ENCODE assay signal across 9 mouse cellular contexts in the genomic region with DNA sequence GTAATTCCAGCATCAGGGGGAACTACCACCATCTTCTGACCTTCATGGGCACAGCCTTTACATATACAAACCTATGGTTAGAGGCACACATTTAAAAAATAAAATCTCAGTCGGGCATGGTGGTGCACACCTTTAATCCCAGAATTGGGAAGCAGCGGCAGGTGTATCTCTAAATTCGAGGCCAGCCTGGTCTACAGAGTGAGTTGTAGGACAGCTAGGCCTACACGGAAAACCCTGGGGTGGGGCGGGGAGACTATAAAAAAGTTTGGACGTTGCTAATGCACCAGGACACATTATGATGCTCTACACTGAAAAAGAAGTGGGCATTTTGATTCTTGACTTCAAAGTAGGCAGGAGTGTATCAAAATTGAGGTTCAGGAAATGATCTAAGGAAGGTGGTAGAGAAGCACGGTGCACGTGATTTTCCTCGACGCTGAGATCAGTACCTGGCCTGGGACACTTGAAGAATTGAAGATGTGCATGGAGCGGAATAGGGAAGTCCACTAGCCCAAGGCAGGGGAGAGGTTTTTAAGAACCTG. TPM values are rescaled to one million over a fixed set of nuclear protein-coding genes. Genes with fewer than 3 reads are reported as not detected.
DNase-seq lines count a peak whose midpoint lies in the region; ATAC-seq and TF ChIP-seq lines count a peak whose summit lies in the region.
"Had no signal": no experiment of that assay in that cellular context is flagged by ENCODE, and none has a peak within 500 bp of the region (broad histone marks: within the 10 kb centered on the region; RNA-seq: fewer than 3 reads in every experiment).

No protein-coding gene starts in this region.

- H3K4me3 ChIP-seq in heart, embryonic 13.5 days, result peak overlapping the region; percentile 65
- H3K4me3 ChIP-seq in CH12.LX (replicated peaks in 1 of 3; ENCODE audit: low read depth in 2 of 3, low read length in 2 of 3, poor library complexity in 1 of 3), result peak overlapping the region; percentile 44 to 73 (median 64)
- peak overlapping the region; percentile 78 for H3K4me3 ChIP-seq in erythroblast, embryonic 14.5 days (replicated peaks)
- peak overlapping the region; percentile 71 for H3K4me3 ChIP-seq in limb, embryonic 10.5 days
- H3K4me3 ChIP-seq in neural tube, embryonic 13.5 days, result peak overlapping the region; percentile 64

- H3K9ac ChIP-seq in heart, embryonic 13.5 days, result peak overlapping the region; percentile 84
- H3K9ac ChIP-seq in CH12.LX (ENCODE audit: insufficient read depth, low read depth), result peak overlapping the region; percentile 55
- peak overlapping the region; percentile 79 for H3K9ac ChIP-seq in neural tube, embryonic 13.5 days

- peaks cover 8% of the 10 kb centered on the region for H3K79me2 ChIP-seq in CH12.LX (replicated peaks; ENCODE audit: control insufficient read depth, extremely low read depth, insufficient read depth, poor library complexity, severe bottlenecking)

- in situ Hi-C loops in CH12.LX (cut with MboI; ENCODE audit: low pct_ligation_motif_present, low pct_unique_long_range_greater_than_20kb, low sequenced_read_pairs), result no loop called here

- H3K4me1 ChIP-seq in heart, embryonic 13.5 days, result peaks cover 16% of the 10 kb centered on the region
- H3K4me1 ChIP-seq in CH12.LX (ENCODE audit: control insufficient read depth in 1 of 2, insufficient read depth in 2 of 2), result peaks cover 3 to 22% of the 10 kb centered on the region in 2 experiments; a peak in 3 of 4 replicates
- peaks cover 27% of the 10 kb centered on the region for H3K4me1 ChIP-seq in erythroblast, embryonic 14.5 days (ENCODE audit: control insufficient read depth)
- H3K4me1 ChIP-seq in limb, embryonic 10.5 days, result peaks cover 18% of the 10 kb centered on the region
- peaks cover 16% of the 10 kb centered on the region for H3K4me1 ChIP-seq in neural tube, embryonic 13.5 days (replicated peaks)

- TF ChIP-seq CTCF in CH12.LX (conservative IDR thresholded peaks at IDR 0.05 in 1 of 2, IDR thresholded peaks at IDR 0.05 in 1 of 2; ENCODE audit: low read depth in 2 of 2, low read length in 2 of 2), result no peak

- peak overlapping the region; percentile 92 for H3K27ac ChIP-seq in heart, embryonic 13.5 days (replicated peaks)
- no peak overlapping the region for H3K27ac ChIP-seq in CH12.LX (ENCODE audit: insufficient read depth, low read depth)
- H3K27ac ChIP-seq in limb, embryonic 10.5 days, result peak overlapping the region; percentile 94
- peak overlapping the region; percentile 89 for H3K27ac ChIP-seq in neural tube, embryonic 13.5 days (replicated peaks)

- no peak for ATAC-seq in heart, embryonic 13.5 days (ENCODE audit: extremely low read depth, insufficient number of reproducible peaks, low FRiP score, low TSS enrichment)
- ATAC-seq in neural tube, embryonic 13.5 days (ENCODE audit: low read depth), result peak; percentile 20

- H3K9me3 ChIP-seq in heart, embryonic 13.5 days, result no peaks in the 10 kb centered on the region
- H3K9me3 ChIP-seq in CH12.LX (replicated peaks; ENCODE audit: low read length), result no peaks in the 10 kb centered on the region
- no peaks in the 10 kb centered on the region for H3K9me3 ChIP-seq in erythroblast, embryonic 14.5 days (ENCODE audit: control insufficient read depth, low read length)
- no peaks in the 10 kb centered on the region for H3K9me3 ChIP-seq in limb, embryonic 10.5 days (replicated peaks)
- H3K9me3 ChIP-seq in neural tube, embryonic 13.5 days, result no peaks in the 10 kb centered on the region

- dilution Hi-C loops in CH12.LX (cut with MboI; ENCODE audit: extremely low pct_ligation_motif_present, extremely low pct_unique_long_range_greater_than_20kb, low sequenced_read_pairs), result no loop called here

- no peak for TF ChIP-seq RAD21 in CH12.LX (IDR thresholded peaks at IDR 0.05; ENCODE audit: low read depth, low read length)

- no peak for TF ChIP-seq POLR2A in CH12.LX (IDR thresholded peaks at IDR 0.05; ENCODE audit: low read depth, low read length)

- TF ChIP-seq EP300 in CH12.LX (IDR thresholded peaks at IDR 0.05; ENCODE audit: low read length), result no peak

- intact Hi-C loops in heart, postnatal 14 days (cut with DNase I), result loop anchor here (5.0 kb wide), 1 partner anchor 45 kb away; a partner anchor contains a TSS

- DNase-seq in heart, postnatal 14 days, result no peak
- DNase-seq in CH12.LX (ENCODE audit: extremely low read depth) (no peak), MN1 (ENCODE audit: low spot score) (no peak)
- DNase-seq in limb, embryonic 10.5 days (ENCODE audit: low spot score), result no peak
- no peak for DNase-seq in thymus, postnatal 36 days

- H3K4me2 ChIP-seq in heart, embryonic 13.5 days, result peak overlapping the region; percentile 78
- peak overlapping the region; percentile 25 for H3K4me2 ChIP-seq in CH12.LX (ENCODE audit: insufficient read depth, low read depth, poor library complexity, severe bottlenecking)
- H3K4me2 ChIP-seq in neural tube, embryonic 13.5 days, result peak overlapping the region; percentile 65

- no peaks in the 10 kb centered on the region for H3K27me3 ChIP-seq in heart, embryonic 13.5 days (replicated peaks)
- H3K27me3 ChIP-seq in CH12.LX (replicated peaks), result no peaks in the 10 kb centered on the region
- H3K27me3 ChIP-seq in erythroblast, embryonic 14.5 days (ENCODE audit: control insufficient read depth), result no peaks in the 10 kb centered on the region
- 0 out of 2 replicates have a peak, but pooled peaks cover 4% of the 10 kb centered on the region for H3K27me3 ChIP-seq in limb, embryonic 10.5 days (ENCODE audit: low read depth, poor library complexity, severe bottlenecking)
- no peaks in the 10 kb centered on the region for H3K27me3 ChIP-seq in neural tube, embryonic 13.5 days
- H3K27me3 ChIP-seq: Patski had no signal

- 25% methylated on average over 11 of the region's 11 CpGs for WGBS in heart, embryonic 13.5 days
- 26% methylated on average over 11 of the region's 11 CpGs for WGBS in limb, embryonic 10.5 days
- WGBS in neural tube, embryonic 13.5 days, result 27% methylated on average over 11 of the region's 11 CpGs

- peaks cover 8% of the 10 kb centered on the region for H3K36me3 ChIP-seq in heart, embryonic 13.5 days
- H3K36me3 ChIP-seq in CH12.LX (replicated peaks in 1 of 2; ENCODE audit: control insufficient read depth in 1 of 2, insufficient read depth in 1 of 2, low read length in 1 of 2), result peaks cover 7 to 12% of the 10 kb centered on the region in 2 experiments
- peaks cover 20% of the 10 kb centered on the region for H3K36me3 ChIP-seq in erythroblast, embryonic 14.5 days (ENCODE audit: control insufficient read depth)
- H3K36me3 ChIP-seq in limb, embryonic 10.5 days, result peaks cover 13% of the 10 kb centered on the region
- H3K36me3 ChIP-seq in neural tube, embryonic 13.5 days, result peaks cover 5% of the 10 kb centered on the region; the same call in 1 of the 2 replicates

TF ChIP-seq in CH12.LX, 34 proteins besides CTCF, POLR2A, EP300 and RAD21:
- TF ChIP-seq BHLHE40 (IDR thresholded peaks at IDR 0.05; ENCODE audit: low read depth, low read length) (peak; percentile 41; the same call in 1 of the 2 replicates), ZKSCAN1 (IDR thresholded peaks at IDR 0.05; ENCODE audit: borderline replicate concordance, low read depth, low read length) (no peak)

RNA-seq across cellular contexts. Expression of a gene that starts 0.4 kb away (rescaled TPM):
- polyA plus RNA-seq in heart, embryonic 13.5 days (2015; fragmentation: Nextera tagmentation; extraction: Ambion mirVana), result 14.3 and 15.6 TPM in 2 replicates
- 10 to 100 TPM; 14.7 to 15.6 TPM for total RNA-seq in heart, postnatal 14 days (2021)
- 16.8 and 17.3 TPM in 2 replicates for total RNA-seq in CH12.LX (2012; rRNA removed)
- total RNA-seq in CH12.LX (2014; rRNA removed), result 14.4 and 15.9 TPM in 2 replicates
- polyA plus RNA-seq in CH12.LX (2012; ENCODE audit: insufficient read length, low read depth), result 20.8 and 24.7 TPM in 2 replicates
- polyA plus RNA-seq in erythroblast, embryonic 14.5 days (2012), result 0.17 and 0.31 TPM in 2 replicates
- polyA plus RNA-seq in limb, embryonic 10.5 days (2016; fragmentation: Nextera tagmentation; extraction: Ambion mirVana), result 15.2 and 19.1 TPM in 2 replicates
- polyA plus RNA-seq in neural tube, embryonic 13.5 days (2015; fragmentation: Nextera tagmentation; extraction: Ambion mirVana), result 9.9 and 10.6 TPM in 2 replicates

RNA-seq across cellular contexts. Expression of a gene that starts 43.0 kb away (rescaled TPM):
- 12.8 and 12.9 TPM in 2 replicates for polyA plus RNA-seq in heart, embryonic 13.5 days (2015; fragmentation: Nextera tagmentation; extraction: Ambion mirVana)
- total RNA-seq in heart, postnatal 14 days (2021), result 100 to 1,000 TPM in 1 of 2 experiments, 10 to 100 TPM in 1; 96.5 to 104 TPM
- total RNA-seq in CH12.LX (2012; rRNA removed) (10.0 and 11.1 TPM in 2 replicates), CH12.LX (2014; rRNA removed) (2.5 and 4.2 TPM in 2 replicates)
- polyA plus RNA-seq in CH12.LX (2012; ENCODE audit: insufficient read length, low read depth), result 16.3 and 21.4 TPM in 2 replicates
- 12.0 and 20.7 TPM in 2 replicates for polyA plus RNA-seq in erythroblast, embryonic 14.5 days (2012)
- 16.3 and 19.2 TPM in 2 replicates for polyA plus RNA-seq in limb, embryonic 10.5 days (2016; fragmentation: Nextera tagmentation; extraction: Ambion mirVana)
- 26.5 and 32.4 TPM in 2 replicates for polyA plus RNA-seq in neural tube, embryonic 13.5 days (2015; fragmentation: Nextera tagmentation; extraction: Ambion mirVana)

RNA-seq across cellular contexts. Expression of a gene that starts 48.8 kb away (rescaled TPM):
- 24.3 and 24.6 TPM in 2 replicates for polyA plus RNA-seq in heart, embryonic 13.5 days (2015; fragmentation: Nextera tagmentation; extraction: Ambion mirVana)
- 10 to 100 TPM; 19.1 to 21.9 TPM for total RNA-seq in heart, postnatal 14 days (2021)
- total RNA-seq in CH12.LX (2012; rRNA removed), result 5.3 and 8.1 TPM in 2 replicates
- 28.6 and 29.2 TPM in 2 replicates for total RNA-seq in CH12.LX (2014; rRNA removed)
- polyA plus RNA-seq in CH12.LX (2012; ENCODE audit: insufficient read length, low read depth), result 21.6 and 22.3 TPM in 2 replicates
- 0.23 and 0.27 TPM in 2 replicates for polyA plus RNA-seq in erythroblast, embryonic 14.5 days (2012)
- 26.2 and 30.1 TPM in 2 replicates for polyA plus RNA-seq in limb, embryonic 10.5 days (2016; fragmentation: Nextera tagmentation; extraction: Ambion mirVana)
- 32.2 and 37.7 TPM in 2 replicates for polyA plus RNA-seq in neural tube, embryonic 13.5 days (2015; fragmentation: Nextera tagmentation; extraction: Ambion mirVana)

RNA-seq across cellular contexts. Expression of a gene that starts 50.5 kb away (rescaled TPM):
- polyA plus RNA-seq in heart, embryonic 13.5 days (2015; fragmentation: Nextera tagmentation; extraction: Ambion mirVana), result 24.4 and 25.0 TPM in 2 replicates
- total RNA-seq in heart, postnatal 14 days (2021), result 10 to 100 TPM; 66.4 to 72.5 TPM
- 31.3 and 34.2 TPM in 2 replicates for total RNA-seq in CH12.LX (2012; rRNA removed)
- total RNA-seq in CH12.LX (2014; rRNA removed), result 39.1 and 60.2 TPM in 2 replicates
- 28.4 and 34.7 TPM in 2 replicates for polyA plus RNA-seq in CH12.LX (2012; ENCODE audit: insufficient read length, low read depth)
- 0.84 and 1.0 TPM in 2 replicates for polyA plus RNA-seq in erythroblast, embryonic 14.5 days (2012)
- polyA plus RNA-seq in limb, embryonic 10.5 days (2016; fragmentation: Nextera tagmentation; extraction: Ambion mirVana), result 30.5 and 38.1 TPM in 2 replicates
- polyA plus RNA-seq in neural tube, embryonic 13.5 days (2015; fragmentation: Nextera tagmentation; extraction: Ambion mirVana), result 17.4 and 18.8 TPM in 2 replicates

Comparison
In these comparisons a context has a peak if more than half of its experiments do, and no peak if none do; other contexts are left out.
1. H3K4me2 ChIP-seq: peak in every context shown above with its lines; median percentile 78 in heart, embryonic 13.5 days; 65 in neural tube, embryonic 13.5 days; 25 in CH12.LX.
2. RNA of a gene that starts 48.8 kb away (polyA plus RNA-seq): 32.2 to 37.7 TPM in neural tube, embryonic 13.5 days, 26.2 to 30.1 TPM in limb, embryonic 10.5 days, 24.3 to 24.6 TPM in heart, embryonic 13.5 days and 21.6 to 22.3 TPM in CH12.LX; 0.23 to 0.27 TPM in erythroblast, embryonic 14.5 days; every median in the first group is over 10 times any median in the second.
3. Peak in every context shown above with its lines, with median percentiles within 50 percentile points of each other: H3K4me3 ChIP-seq and H3K9ac ChIP-seq.